Mouse (Mus musculus): ENCODE measurements around the gene Evc. TPM values are rescaled to one million over a fixed set of nuclear protein-coding genes. Genes with fewer than 3 reads are reported as not detected.

Gene Evc
- polyA plus RNA-seq, 1 experiment from 2014 or later = 11.2 TPM

Other genes starting within 250 kb of the Evc start
- 32.2 and 33.6 TPM in 2 replicates for gene Crmp1, start 95.0 kb downstream of the Evc start, polyA plus RNA-seq (2015; fragmentation: Nextera tagmentation; extraction: Ambion mirVana)
- gene Evc2, start 1.6 kb upstream of the Evc start, polyA plus RNA-seq (2015; fragmentation: Nextera tagmentation; extraction: Ambion mirVana) = 11.5 and 12.1 TPM in 2 replicates